Mouse (Mus musculus): ENCODE data around the gene C77080. TPM values are rescaled to one million over a fixed set of nuclear protein-coding genes. Genes with fewer than 3 reads are reported as not detected.

Gene C77080
- total RNA-seq, 1 experiment from 2014 or later = 17.8 TPM

- DNase-seq = no peak
Observed at GRCm38 (mm10) chr4:129266821-129267220, 5.6 kb upstream of the C77080 start.

GRCm38 (mm10) chr4:129266191-129266590 lies 5.0 kb upstream of the C77080 start:
- DNase-seq = no peak

- DNase-seq = peak; percentile 63
Observed at GRCm38 (mm10) chr4:129263225-129264021, 2.2 kb upstream of the C77080 start.

GRCm38 (mm10) chr4:129260678-129261077 lies 526 bp downstream of the C77080 start:
- no peak for DNase-seq

GRCm38 (mm10) chr4:129259101-129259500 lies 2.1 kb downstream of the C77080 start:
- no peak for DNase-seq

- DNase-seq = peak; percentile 42
Observed at GRCm38 (mm10) chr4:129256450-129257380, 4.5 kb downstream of the C77080 start.

GRCm38 (mm10) chr4:129254571-129254970 lies 6.6 kb downstream of the C77080 start:
- no peak for DNase-seq

- DNase-seq = no peak
Observed at GRCm38 (mm10) chr4:129252492-129252891, 8.7 kb downstream of the C77080 start.

- no peak for DNase-seq
Observed at GRCm38 (mm10) chr4:129251482-129252125, 9.6 kb downstream of the C77080 start.

- DNase-seq = peak; percentile 42
Observed at GRCm38 (mm10) chr4:129250759-129251481, 10.3 kb downstream of the C77080 start.

GRCm38 (mm10) chr4:129249288-129249687 lies 11.9 kb downstream of the C77080 start:
- no peak for DNase-seq

GRCm38 (mm10) chr4:129248243-129248767 lies 12.9 kb downstream of the C77080 start:
- peak; percentile 63 for DNase-seq

- DNase-seq = peak; percentile 41
Observed at GRCm38 (mm10) chr4:129247381-129248242, 13.6 kb downstream of the C77080 start.

GRCm38 (mm10) chr4:129246360-129247301 lies 14.6 kb downstream of the C77080 start:
- DNase-seq = no peak

GRCm38 (mm10) chr4:129244802-129245201 lies 16.4 kb downstream of the C77080 start:
- DNase-seq = no peak

- no peak for DNase-seq
Observed at GRCm38 (mm10) chr4:129242761-129243160, 18.4 kb downstream of the C77080 start.

GRCm38 (mm10) chr4:129242327-129242726 lies 18.9 kb downstream of the C77080 start:
- DNase-seq = no peak

GRCm38 (mm10) chr4:129241898-129242297 lies 19.3 kb downstream of the C77080 start:
- no peak for DNase-seq

GRCm38 (mm10) chr4:129239075-129239474 lies 22.1 kb downstream of the C77080 start:
- DNase-seq = peak; percentile 75

Data from adrenal gland, postnatal 25 days (tissue).